Mouse (Mus musculus) liver, embryonic 14.5 days (tissue): ENCODE data around the gene Taf4.

Experiments used
- CTCF ChIP-seq: IDR thresholded peaks from 2 replicates; pipeline ENCODE4 v1.5.1; 2016; ENCODE audit warnings: antibody characterized with exemption, low read depth, control low read depth
- EP300 ChIP-seq: IDR thresholded peaks from 2 replicates; pipeline ENCODE4 v1.6.1; 2016; ENCODE audit warnings: antibody characterized with exemption, low read depth

DNA sequence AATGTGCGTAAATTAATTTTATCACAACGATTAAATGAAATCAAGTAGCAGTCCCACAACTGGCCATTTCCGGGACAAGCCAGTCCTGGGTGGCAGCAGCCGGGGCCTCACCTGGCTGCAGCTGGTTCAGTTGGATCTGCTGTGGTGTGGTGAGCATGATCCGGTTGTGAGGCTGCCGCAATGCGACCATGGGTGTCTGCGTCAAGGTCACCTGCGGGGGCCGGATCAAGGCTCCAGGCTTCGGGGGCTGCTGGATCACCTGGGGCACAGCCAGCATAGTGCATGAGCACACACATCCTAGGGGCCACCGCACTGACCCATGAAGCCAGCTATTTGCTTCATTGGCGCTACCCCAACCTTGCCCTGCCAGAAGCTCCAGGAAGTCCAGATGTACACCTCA is 47.3 kb downstream of the Taf4 start:
- TF ChIP-seq CTCF (no peak), EP300 (no peak)
